Mouse (Mus musculus): ENCODE measurements around the gene Pth2. TPM values are rescaled to one million over a fixed set of nuclear protein-coding genes. Genes with fewer than 3 reads are reported as not detected.

The Pth2 gene
- not detected for polyA plus RNA-seq (2015; fragmentation: Illumina TruSeq; extraction: RNeasy Lipid Tissue Mini Kit (QIAGEN cat#74804); ENCODE audit: insufficient read depth, low read depth, low replicate concordance)

GRCm38 (mm10) chr7:45180896-45181477, at the start of gene Pth2:
Gene Pth2 (plus strand): TSS chr7:45180995.

GRCm38 (mm10) chr7:45135993-45136567, 44.7 kb upstream of the Pth2 start, which contains the start of the genes Gm45713 and Flt3l:
Gene Gm45713 (minus strand): TSS chr7:45136231.
Gene Flt3l (minus strand): TSS chr7:45136432.

DNA sequence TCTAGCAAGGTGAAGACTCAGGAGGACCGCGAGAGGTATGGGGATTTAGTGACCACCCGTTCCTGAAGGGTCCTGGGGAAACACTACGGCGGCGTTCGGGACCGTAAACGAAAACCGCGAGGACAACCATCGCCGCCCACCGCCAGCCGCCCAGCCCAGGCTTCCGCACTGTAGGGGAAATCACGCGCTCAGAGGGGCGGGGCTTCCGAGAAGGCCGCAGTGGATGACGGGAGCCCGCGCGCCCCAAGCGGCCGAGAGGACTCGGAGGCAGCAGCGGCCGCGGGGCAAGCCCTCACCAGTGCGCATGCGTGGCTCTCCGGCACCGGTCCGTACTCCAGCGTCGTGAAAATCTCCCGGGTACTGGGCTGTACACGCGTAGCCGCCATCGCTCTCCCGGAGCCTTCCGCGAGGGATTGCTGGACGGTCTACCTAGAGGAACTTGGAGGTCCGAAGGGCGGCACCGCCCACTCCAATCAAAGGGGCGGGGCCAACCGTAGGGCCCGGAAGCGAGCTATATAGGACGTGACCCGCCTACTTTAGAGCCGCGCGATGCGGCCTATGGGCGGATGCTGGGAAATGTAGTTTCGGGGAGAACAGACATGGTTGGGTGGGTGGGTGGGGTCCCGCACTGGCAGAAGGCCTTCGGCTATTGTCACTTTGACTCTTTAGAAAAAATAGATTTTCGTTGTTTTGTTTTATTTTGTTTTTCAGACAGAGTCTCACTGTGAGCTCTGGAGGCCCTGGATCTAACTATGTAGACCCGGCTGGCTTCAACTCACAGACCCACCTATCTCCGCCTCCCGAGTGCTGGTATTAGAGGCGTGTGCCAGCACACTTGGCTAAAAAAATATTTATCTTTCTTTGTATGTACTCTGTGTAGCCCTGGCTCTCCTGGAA, 26.5 kb upstream of the Pth2 start, which contains the start of the genes Pih1d1 and Aldh16a1:
Gene Pih1d1, plus strand, starts transcription at position 208 of the 897 bp plus-strand sequence.
Gene Aldh16a1, minus strand, starts transcription at position 489 of the 897 bp plus-strand sequence.

GRCm38 (mm10) chr7:45163735-45164490, 16.9 kb upstream of the Pth2 start, which contains the start of gene Slc17a7:
Gene Slc17a7 (plus strand): TSS chr7:45163949.

DNA sequence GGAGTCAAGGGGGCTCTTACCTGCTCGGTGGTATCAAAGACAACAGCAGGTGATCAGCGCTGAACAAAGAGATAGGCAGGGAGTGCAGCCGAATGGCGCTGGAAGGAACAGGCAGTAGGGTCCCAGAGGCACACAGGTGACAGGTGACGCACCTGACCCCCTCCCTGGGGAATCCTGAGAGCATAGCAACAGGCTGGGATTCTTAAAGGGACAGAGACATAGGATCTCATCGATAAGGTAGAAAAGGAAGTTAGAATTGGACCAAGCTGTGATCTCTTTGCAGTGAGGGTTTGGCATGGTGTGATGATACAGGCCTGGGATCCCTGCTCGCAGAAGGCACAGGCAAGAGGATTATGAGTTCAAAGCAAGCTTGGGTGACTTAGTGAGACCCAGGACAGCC, 1.3 kb upstream of the Pth2 start, which contains the start of gene Gfy:
Gene Gfy, minus strand, starts transcription at position 101 of the 400 bp plus-strand sequence.

GRCm38 (mm10) chr7:45204380-45205143, 23.8 kb downstream of the Pth2 start, which contains the start of gene Ccdc155:
Gene Ccdc155 (minus strand): TSS chr7:45204892.

DNA sequence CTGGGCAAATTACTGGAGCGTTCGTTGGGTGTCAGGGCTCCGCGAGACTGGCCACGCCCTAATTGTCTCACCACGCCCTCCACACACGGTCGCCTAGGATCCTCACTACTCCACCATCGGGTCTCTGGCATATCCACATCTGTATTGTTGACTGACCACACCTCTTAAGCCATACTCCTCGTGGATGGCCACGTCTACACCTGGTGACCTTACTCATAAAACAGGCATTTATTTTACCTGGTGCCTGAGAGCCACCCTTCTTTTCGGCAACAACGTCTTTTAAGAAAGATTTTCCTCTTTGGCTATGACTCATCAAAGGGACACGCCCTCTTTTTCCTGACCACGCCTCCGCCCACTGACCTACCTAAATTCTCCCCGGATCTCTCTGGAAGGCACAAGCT, 31.1 kb downstream of the Pth2 start, which contains the start of gene Dkkl1:
Gene Dkkl1, minus strand, starts transcription at position 297 of the 401 bp plus-strand sequence.

GRCm38 (mm10) chr7:45215673-45216441, 35.1 kb downstream of the Pth2 start, which contains the start of gene Tead2:
Gene Tead2 (plus strand): TSS chr7:45215753.

Other genes starting within 250 kb of the Pth2 start
- gene Tsks, start 237.8 kb upstream of the Pth2 start, polyA plus RNA-seq (2015; fragmentation: Illumina TruSeq; extraction: RNeasy Lipid Tissue Mini Kit (QIAGEN cat#74804); ENCODE audit: insufficient read depth, low read depth, low replicate concordance), result not detected
- 3.9 TPM for gene Cpt1c, start 206.1 kb upstream of the Pth2 start, polyA plus RNA-seq (2015; fragmentation: Illumina TruSeq; extraction: RNeasy Lipid Tissue Mini Kit (QIAGEN cat#74804); ENCODE audit: insufficient read depth, low read depth, low replicate concordance)
- 31.9 TPM for gene Prmt1, start 194.4 kb upstream of the Pth2 start, polyA plus RNA-seq (2015; fragmentation: Illumina TruSeq; extraction: RNeasy Lipid Tissue Mini Kit (QIAGEN cat#74804); ENCODE audit: insufficient read depth, low read depth, low replicate concordance)
- gene Irf3, start 183.3 kb upstream of the Pth2 start, polyA plus RNA-seq (2015; fragmentation: Illumina TruSeq; extraction: RNeasy Lipid Tissue Mini Kit (QIAGEN cat#74804); ENCODE audit: insufficient read depth, low read depth, low replicate concordance), result 70.4 TPM
- gene Bcl2l12, start 182.3 kb upstream of the Pth2 start, polyA plus RNA-seq (2015; fragmentation: Illumina TruSeq; extraction: RNeasy Lipid Tissue Mini Kit (QIAGEN cat#74804); ENCODE audit: insufficient read depth, low read depth, low replicate concordance), result 2.8 TPM
- 17.4 TPM for gene Scaf1, start 164.6 kb upstream of the Pth2 start, polyA plus RNA-seq (2015; fragmentation: Illumina TruSeq; extraction: RNeasy Lipid Tissue Mini Kit (QIAGEN cat#74804); ENCODE audit: insufficient read depth, low read depth, low replicate concordance)
- gene Rras, start 163.0 kb upstream of the Pth2 start, polyA plus RNA-seq (2015; fragmentation: Illumina TruSeq; extraction: RNeasy Lipid Tissue Mini Kit (QIAGEN cat#74804); ENCODE audit: insufficient read depth, low read depth, low replicate concordance), result 29.2 TPM
- 5.3 TPM for gene Prr12, start 128.1 kb upstream of the Pth2 start, polyA plus RNA-seq (2015; fragmentation: Illumina TruSeq; extraction: RNeasy Lipid Tissue Mini Kit (QIAGEN cat#74804); ENCODE audit: insufficient read depth, low read depth, low replicate concordance)
- 12.8 TPM for gene Nosip, start 118.6 kb upstream of the Pth2 start, polyA plus RNA-seq (2015; fragmentation: Illumina TruSeq; extraction: RNeasy Lipid Tissue Mini Kit (QIAGEN cat#74804); ENCODE audit: insufficient read depth, low read depth, low replicate concordance)
- gene Prrg2, start 118.3 kb upstream of the Pth2 start, polyA plus RNA-seq (2015; fragmentation: Illumina TruSeq; extraction: RNeasy Lipid Tissue Mini Kit (QIAGEN cat#74804); ENCODE audit: insufficient read depth, low read depth, low replicate concordance), result 13.8 TPM
- gene Rcn3, start 88.8 kb upstream of the Pth2 start, polyA plus RNA-seq (2015; fragmentation: Illumina TruSeq; extraction: RNeasy Lipid Tissue Mini Kit (QIAGEN cat#74804); ENCODE audit: insufficient read depth, low read depth, low replicate concordance), result 25.7 TPM
- 25.4 TPM for gene Fcgrt, start 77.1 kb upstream of the Pth2 start, polyA plus RNA-seq (2015; fragmentation: Illumina TruSeq; extraction: RNeasy Lipid Tissue Mini Kit (QIAGEN cat#74804); ENCODE audit: insufficient read depth, low read depth, low replicate concordance)
- gene Rps11, start 56.6 kb upstream of the Pth2 start, polyA plus RNA-seq (2015; fragmentation: Illumina TruSeq; extraction: RNeasy Lipid Tissue Mini Kit (QIAGEN cat#74804); ENCODE audit: insufficient read depth, low read depth, low replicate concordance), result 500 TPM
- gene Rpl13a, start 52.2 kb upstream of the Pth2 start, polyA plus RNA-seq (2015; fragmentation: Illumina TruSeq; extraction: RNeasy Lipid Tissue Mini Kit (QIAGEN cat#74804); ENCODE audit: insufficient read depth, low read depth, low replicate concordance), result 1,110 TPM
- gene Gm45713, start 44.8 kb upstream of the Pth2 start, polyA plus RNA-seq (2015; fragmentation: Illumina TruSeq; extraction: RNeasy Lipid Tissue Mini Kit (QIAGEN cat#74804); ENCODE audit: insufficient read depth, low read depth, low replicate concordance), result 0.61 TPM
- 14.1 TPM for gene Flt3l, start 44.6 kb upstream of the Pth2 start, polyA plus RNA-seq (2015; fragmentation: Illumina TruSeq; extraction: RNeasy Lipid Tissue Mini Kit (QIAGEN cat#74804); ENCODE audit: insufficient read depth, low read depth, low replicate concordance)
- 8.8 TPM for gene Pih1d1, start 26.7 kb upstream of the Pth2 start, polyA plus RNA-seq (2015; fragmentation: Illumina TruSeq; extraction: RNeasy Lipid Tissue Mini Kit (QIAGEN cat#74804); ENCODE audit: insufficient read depth, low read depth, low replicate concordance)
- gene Aldh16a1, start 26.4 kb upstream of the Pth2 start, polyA plus RNA-seq (2015; fragmentation: Illumina TruSeq; extraction: RNeasy Lipid Tissue Mini Kit (QIAGEN cat#74804); ENCODE audit: insufficient read depth, low read depth, low replicate concordance), result 9.4 TPM
- not detected for gene Slc17a7, start 17.0 kb upstream of the Pth2 start, polyA plus RNA-seq (2015; fragmentation: Illumina TruSeq; extraction: RNeasy Lipid Tissue Mini Kit (QIAGEN cat#74804); ENCODE audit: insufficient read depth, low read depth, low replicate concordance)
- not detected for gene Gfy, start 1.4 kb upstream of the Pth2 start, polyA plus RNA-seq (2015; fragmentation: Illumina TruSeq; extraction: RNeasy Lipid Tissue Mini Kit (QIAGEN cat#74804); ENCODE audit: insufficient read depth, low read depth, low replicate concordance)
- not detected for gene Ccdc155, start 23.9 kb downstream of the Pth2 start, polyA plus RNA-seq (2015; fragmentation: Illumina TruSeq; extraction: RNeasy Lipid Tissue Mini Kit (QIAGEN cat#74804); ENCODE audit: insufficient read depth, low read depth, low replicate concordance)
- 7.0 TPM for gene Dkkl1, start 31.2 kb downstream of the Pth2 start, polyA plus RNA-seq (2015; fragmentation: Illumina TruSeq; extraction: RNeasy Lipid Tissue Mini Kit (QIAGEN cat#74804); ENCODE audit: insufficient read depth, low read depth, low replicate concordance)
- 98.6 TPM for gene Tead2, start 34.8 kb downstream of the Pth2 start, polyA plus RNA-seq (2015; fragmentation: Illumina TruSeq; extraction: RNeasy Lipid Tissue Mini Kit (QIAGEN cat#74804); ENCODE audit: insufficient read depth, low read depth, low replicate concordance)
- 2.7 TPM for gene Cd37, start 58.1 kb downstream of the Pth2 start, polyA plus RNA-seq (2015; fragmentation: Illumina TruSeq; extraction: RNeasy Lipid Tissue Mini Kit (QIAGEN cat#74804); ENCODE audit: insufficient read depth, low read depth, low replicate concordance)
- not detected for gene Slc6a16, start 60.1 kb downstream of the Pth2 start, polyA plus RNA-seq (2015; fragmentation: Illumina TruSeq; extraction: RNeasy Lipid Tissue Mini Kit (QIAGEN cat#74804); ENCODE audit: insufficient read depth, low read depth, low replicate concordance)
- gene Slc6a21, start 96.5 kb downstream of the Pth2 start, polyA plus RNA-seq (2015; fragmentation: Illumina TruSeq; extraction: RNeasy Lipid Tissue Mini Kit (QIAGEN cat#74804); ENCODE audit: insufficient read depth, low read depth, low replicate concordance), result not detected
- gene Trpm4, start 152.8 kb downstream of the Pth2 start, polyA plus RNA-seq (2015; fragmentation: Illumina TruSeq; extraction: RNeasy Lipid Tissue Mini Kit (QIAGEN cat#74804); ENCODE audit: insufficient read depth, low read depth, low replicate concordance), result 15.2 TPM
- gene Hrc, start 154.3 kb downstream of the Pth2 start, polyA plus RNA-seq (2015; fragmentation: Illumina TruSeq; extraction: RNeasy Lipid Tissue Mini Kit (QIAGEN cat#74804); ENCODE audit: insufficient read depth, low read depth, low replicate concordance), result 0.89 TPM
- 0.92 TPM for gene Ppfia3, start 186.0 kb downstream of the Pth2 start, polyA plus RNA-seq (2015; fragmentation: Illumina TruSeq; extraction: RNeasy Lipid Tissue Mini Kit (QIAGEN cat#74804); ENCODE audit: insufficient read depth, low read depth, low replicate concordance)
- 4.4 TPM for gene Lin7b, start 189.6 kb downstream of the Pth2 start, polyA plus RNA-seq (2015; fragmentation: Illumina TruSeq; extraction: RNeasy Lipid Tissue Mini Kit (QIAGEN cat#74804); ENCODE audit: insufficient read depth, low read depth, low replicate concordance)
- 230 TPM for gene Snrnp70, start 214.7 kb downstream of the Pth2 start, polyA plus RNA-seq (2015; fragmentation: Illumina TruSeq; extraction: RNeasy Lipid Tissue Mini Kit (QIAGEN cat#74804); ENCODE audit: insufficient read depth, low read depth, low replicate concordance)
- gene Kcna7, start 224.7 kb downstream of the Pth2 start, polyA plus RNA-seq (2015; fragmentation: Illumina TruSeq; extraction: RNeasy Lipid Tissue Mini Kit (QIAGEN cat#74804); ENCODE audit: insufficient read depth, low read depth, low replicate concordance), result not detected
- gene Ntf5, start 232.7 kb downstream of the Pth2 start, polyA plus RNA-seq (2015; fragmentation: Illumina TruSeq; extraction: RNeasy Lipid Tissue Mini Kit (QIAGEN cat#74804); ENCODE audit: insufficient read depth, low read depth, low replicate concordance), result not detected
- gene Lhb, start 239.8 kb downstream of the Pth2 start, polyA plus RNA-seq (2015; fragmentation: Illumina TruSeq; extraction: RNeasy Lipid Tissue Mini Kit (QIAGEN cat#74804); ENCODE audit: insufficient read depth, low read depth, low replicate concordance), result not detected

All from pancreas, adult 10 weeks (tissue).